Mouse (Mus musculus) MEL (cell line): Measurements from ENCODE around the gene Plet1.

Experiments used
- MEF2A ChIP-seq: IDR thresholded peaks from 2 replicates; pipeline ENCODE4 v1.6.1; 2014; ENCODE audit warnings: low read depth, mild to moderate bottlenecking, inconsistent platforms, low read length, improper control_type of control experiment; ENCODE audit not compliant: poor library complexity, insufficient replicate concordance, severe bottlenecking; ENCODE audit errors: extremely low read depth
- TBP ChIP-seq: IDR thresholded peaks from 2 replicates; pipeline ENCODE4 v1.8.0; 2011; ENCODE audit warnings: low read depth, low read length, improper control_type of control experiment

- TF ChIP-seq MEF2A: no peak
- no peak for TF ChIP-seq TBP
Observed at GRCm38 (mm10) chr9:50515462-50515861, 21.1 kb downstream of the Plet1 start.
